Mouse (Mus musculus): Measurements from ENCODE around the gene Apbb1ip.

Apbb1ip gene

GRCm38 (mm10) chr2:22811466-22811865 lies 37.6 kb downstream of the Apbb1ip start:
- Histone ChIP-seq H3K27me3 (ENCODE audit: insufficient read depth, low read length) (no peaks in the 10 kb centered on the region), H3K9me3 (ENCODE audit: low read length) (no peaks in the 10 kb centered on the region), H3K4me3 (replicated peaks; ENCODE audit: low read length) (no peak overlapping the region), H3K4me1 (replicated peaks; ENCODE audit: low read depth, low read length) (no peaks in the 10 kb centered on the region), H3K36me3 (ENCODE audit: insufficient read depth, low read length) (no peaks in the 10 kb centered on the region)
- no peak for TF ChIP-seq CTCF (conservative IDR thresholded peaks at IDR 0.05; ENCODE audit: low read length)
- no peak for TF ChIP-seq NANOG (IDR thresholded peaks at IDR 0.05; ENCODE audit: borderline replicate concordance, low read length)
- TF ChIP-seq POU5F1 (IDR thresholded peaks at IDR 0.05; ENCODE audit: borderline replicate concordance, low read length) = no peak

- Histone ChIP-seq H3K4me3 (replicated peaks; ENCODE audit: low read length) (no peak overlapping the region), H3K4me1 (replicated peaks; ENCODE audit: low read depth, low read length) (no peaks in the 10 kb centered on the region), H3K36me3 (ENCODE audit: insufficient read depth, low read length) (no peaks in the 10 kb centered on the region), H3K27me3 (ENCODE audit: insufficient read depth, low read length) (no peaks in the 10 kb centered on the region), H3K9me3 (ENCODE audit: low read length) (no peaks in the 10 kb centered on the region)
- TF ChIP-seq CTCF (conservative IDR thresholded peaks at IDR 0.05; ENCODE audit: low read length) (no peak), NANOG (IDR thresholded peaks at IDR 0.05; ENCODE audit: borderline replicate concordance, low read length) (no peak), POU5F1 (IDR thresholded peaks at IDR 0.05; ENCODE audit: borderline replicate concordance, low read length) (no peak)
These were observed 40.0 kb downstream of the Apbb1ip start for GRCm38 (mm10) chr2:22813921-22814320.

GRCm38 (mm10) chr2:22815674-22816073 lies 41.8 kb downstream of the Apbb1ip start:
- H3K4me1 ChIP-seq (replicated peaks; ENCODE audit: low read depth, low read length) = no peaks in the 10 kb centered on the region

GRCm38 (mm10) chr2:22816231-22816630 lies 42.3 kb downstream of the Apbb1ip start:
- no peaks in the 10 kb centered on the region for H3K27me3 ChIP-seq (ENCODE audit: insufficient read depth, low read length)

More at GRCm38 (mm10) chr2:22815674-22816073, 41.8 kb downstream of the Apbb1ip start:
- Histone ChIP-seq H3K27me3 (ENCODE audit: insufficient read depth, low read length) (no peaks in the 10 kb centered on the region), H3K36me3 (ENCODE audit: insufficient read depth, low read length) (no peaks in the 10 kb centered on the region), H3K4me3 (replicated peaks; ENCODE audit: low read length) (no peak overlapping the region), H3K9me3 (ENCODE audit: low read length) (no peaks in the 10 kb centered on the region)
- TF ChIP-seq POU5F1 (IDR thresholded peaks at IDR 0.05; ENCODE audit: borderline replicate concordance, low read length) = no peak
- no peak for TF ChIP-seq NANOG (IDR thresholded peaks at IDR 0.05; ENCODE audit: borderline replicate concordance, low read length)
- TF ChIP-seq CTCF (conservative IDR thresholded peaks at IDR 0.05; ENCODE audit: low read length) = no peak

GRCm38 (mm10) chr2:22822293-22822692 lies 48.4 kb downstream of the Apbb1ip start:
- Histone ChIP-seq H3K27me3 (ENCODE audit: insufficient read depth, low read length) (no peaks in the 10 kb centered on the region), H3K9me3 (ENCODE audit: low read length) (no peaks in the 10 kb centered on the region), H3K36me3 (ENCODE audit: insufficient read depth, low read length) (no peaks in the 10 kb centered on the region), H3K4me3 (replicated peaks; ENCODE audit: low read length) (no peak overlapping the region), H3K4me1 (replicated peaks; ENCODE audit: low read depth, low read length) (no peaks in the 10 kb centered on the region)
- no peak for TF ChIP-seq POU5F1 (IDR thresholded peaks at IDR 0.05; ENCODE audit: borderline replicate concordance, low read length)

More at GRCm38 (mm10) chr2:22816231-22816630, 42.3 kb downstream of the Apbb1ip start:
- no peaks in the 10 kb centered on the region for H3K36me3 ChIP-seq (ENCODE audit: insufficient read depth, low read length)
- no peak overlapping the region for H3K4me3 ChIP-seq (replicated peaks; ENCODE audit: low read length)
- TF ChIP-seq POU5F1 (IDR thresholded peaks at IDR 0.05; ENCODE audit: borderline replicate concordance, low read length) = no peak
- no peak for TF ChIP-seq CTCF (conservative IDR thresholded peaks at IDR 0.05; ENCODE audit: low read length)
- no peak for TF ChIP-seq NANOG (IDR thresholded peaks at IDR 0.05; ENCODE audit: borderline replicate concordance, low read length)
- H3K9me3 ChIP-seq (ENCODE audit: low read length) = no peaks in the 10 kb centered on the region
- no peaks in the 10 kb centered on the region for H3K4me1 ChIP-seq (replicated peaks; ENCODE audit: low read depth, low read length)

GRCm38 (mm10) chr2:22845514-22845913 lies 71.6 kb downstream of the Apbb1ip start:
- H3K9me3 ChIP-seq (ENCODE audit: low read length) = no peaks in the 10 kb centered on the region; the same call in 1 of the 2 replicates
- H3K4me1 ChIP-seq (replicated peaks; ENCODE audit: low read depth, low read length) = no peaks in the 10 kb centered on the region
- no peaks in the 10 kb centered on the region; the same call in 1 of the 2 replicates for H3K27me3 ChIP-seq (ENCODE audit: insufficient read depth, low read length)
- TF ChIP-seq CTCF (conservative IDR thresholded peaks at IDR 0.05; ENCODE audit: low read length) (no peak), NANOG (IDR thresholded peaks at IDR 0.05; ENCODE audit: borderline replicate concordance, low read length) (no peak), POU5F1 (IDR thresholded peaks at IDR 0.05; ENCODE audit: borderline replicate concordance, low read length) (no peak)
- no peaks in the 10 kb centered on the region for H3K36me3 ChIP-seq (ENCODE audit: insufficient read depth, low read length)
- no peak overlapping the region for H3K4me3 ChIP-seq (replicated peaks; ENCODE audit: low read length)

GRCm38 (mm10) chr2:22851900-22852299 lies 78.0 kb downstream of the Apbb1ip start:
- Histone ChIP-seq H3K4me1 (replicated peaks; ENCODE audit: low read depth, low read length) (no peaks in the 10 kb centered on the region; the same call in 1 of the 2 replicates), H3K4me3 (replicated peaks; ENCODE audit: low read length) (no peak overlapping the region), H3K36me3 (ENCODE audit: insufficient read depth, low read length) (no peaks in the 10 kb centered on the region), H3K27me3 (ENCODE audit: insufficient read depth, low read length) (no peaks in the 10 kb centered on the region), H3K9me3 (ENCODE audit: low read length) (no peaks in the 10 kb centered on the region)
- TF ChIP-seq NANOG (IDR thresholded peaks at IDR 0.05; ENCODE audit: borderline replicate concordance, low read length) = no peak
- TF ChIP-seq POU5F1 (IDR thresholded peaks at IDR 0.05; ENCODE audit: borderline replicate concordance, low read length) = no peak
- no peak for TF ChIP-seq CTCF (conservative IDR thresholded peaks at IDR 0.05; ENCODE audit: low read length)

GRCm38 (mm10) chr2:22857501-22857900 lies 83.6 kb downstream of the Apbb1ip start:
- Histone ChIP-seq H3K27me3 (ENCODE audit: insufficient read depth, low read length) (no peaks in the 10 kb centered on the region), H3K9me3 (ENCODE audit: low read length) (no peaks in the 10 kb centered on the region), H3K4me1 (replicated peaks; ENCODE audit: low read depth, low read length) (no peaks in the 10 kb centered on the region; the same call in 1 of the 2 replicates), H3K4me3 (replicated peaks; ENCODE audit: low read length) (no peak overlapping the region), H3K36me3 (ENCODE audit: insufficient read depth, low read length) (no peaks in the 10 kb centered on the region)
- no peak for TF ChIP-seq CTCF (conservative IDR thresholded peaks at IDR 0.05; ENCODE audit: low read length)

- TF ChIP-seq CTCF (conservative IDR thresholded peaks at IDR 0.05; ENCODE audit: low read length) = no peak
- TF ChIP-seq NANOG (IDR thresholded peaks at IDR 0.05; ENCODE audit: borderline replicate concordance, low read length) = no peak
- Histone ChIP-seq H3K27me3 (ENCODE audit: insufficient read depth, low read length) (no peaks in the 10 kb centered on the region), H3K9me3 (ENCODE audit: low read length) (no peaks in the 10 kb centered on the region), H3K36me3 (ENCODE audit: insufficient read depth, low read length) (no peaks in the 10 kb centered on the region), H3K4me3 (replicated peaks; ENCODE audit: low read length) (no peak overlapping the region), H3K4me1 (replicated peaks; ENCODE audit: low read depth, low read length) (no peaks in the 10 kb centered on the region)
These were observed 88.3 kb downstream of the Apbb1ip start for GRCm38 (mm10) chr2:22862194-22862593.
